Mouse (Mus musculus) G1E (cell line): ENCODE measurements around the gene Glis2. TPM values are rescaled to one million over a fixed set of nuclear protein-coding genes. Genes with fewer than 3 reads are reported as not detected.
"Not testable (repeated sequence)": the region's sequence is repeated elsewhere in the genome, so short reads cannot be mapped to it uniquely, and the experiment has no call there.

Experiments used
- ATAC-seq: 2 replicates; pipeline ENCODE4 v1.8.0; 2016; ENCODE audit warnings: mild to moderate bottlenecking; ENCODE audit not compliant: insufficient number of reproducible peaks, poor library complexity, low FRiP score, severe bottlenecking; ENCODE audit errors: extremely low read depth
- DNase-seq: peaks from one replicate; pipeline ENCODE4 v3.0.0; 2012; ENCODE audit warnings: low spot score
- H3K27me3 ChIP-seq: 2 replicates; pipeline ENCODE4 v1.6.1; 2012; ENCODE audit warnings: mild to moderate bottlenecking, low read length, inconsistent platforms; ENCODE audit not compliant: insufficient read depth
- H3K36me3 ChIP-seq: replicated peaks from 2 replicates; pipeline ENCODE3; 2012; ENCODE audit warnings: mild to moderate bottlenecking, inconsistent platforms
- H3K4me1 ChIP-seq: 2 replicates; pipeline ENCODE4 v1.6.1; 2012; ENCODE audit warnings: low read depth, low read length, inconsistent platforms, mixed read lengths; ENCODE audit not compliant: insufficient read depth
- H3K4me3 ChIP-seq: 2 replicates; pipeline ENCODE4 v1.5.1; 2012; ENCODE audit warnings: low read depth, mild to moderate bottlenecking, inconsistent platforms, low read length, moderate library complexity, mixed read lengths
- H3K9me3 ChIP-seq: replicated peaks from 2 replicates; pipeline ENCODE4 v1.6.1; 2012; ENCODE audit warnings: inconsistent platforms
- CTCF ChIP-seq: IDR thresholded peaks from 2 replicates; pipeline ENCODE4 v1.5.1; 2012; ENCODE audit warnings: low read depth, low read length, inconsistent platforms, mixed read lengths
- GATA1 ChIP-seq: IDR thresholded peaks from 2 replicates; pipeline ENCODE4 v1.6.1; 2012; ENCODE audit warnings: borderline replicate concordance, low read length, inconsistent platforms, mixed read lengths
- GATA2 ChIP-seq: IDR thresholded peaks from 2 replicates; pipeline ENCODE4 v1.6.1; 2012; ENCODE audit warnings: low read depth, low read length, inconsistent platforms, borderline replicate concordance
- POLR2AphosphoS5 ChIP-seq: IDR thresholded peaks from 2 replicates; pipeline ENCODE4 v1.6.1; 2012; ENCODE audit warnings: low read depth, low read length, inconsistent platforms; ENCODE audit not compliant: insufficient replicate concordance
- TAL1 ChIP-seq: conservative IDR thresholded peaks from 2 replicates; pipeline ENCODE4 v1.6.1; 2012; ENCODE audit warnings: low read depth, low read length, inconsistent platforms, mixed read lengths
- polyA plus RNA-seq: library from polyadenylated mRNA; stranded (reverse); fragments of >175 nt; gene quantifications from 2 replicates; pipeline ENCODE4 v1.2.3, GENCODE M21; 2012
- total RNA-seq, 2 experiments: library from RNA; stranded (forward) in 1 of 2; stranded (reverse) in 1 of 2; fragments of 200-1000 nt in 1 of 2; fragments of >200 nt in 1 of 2; fragmentation: Nextera tagmentation in 1 of 2; gene quantifications; 2 replicates each; pipeline ENCODE4 v1.2.3; 2014 to 2017

Gene Glis2
- total and polyA plus RNA-seq, 3 experiments, result 1.0 to 2.8 (median 2.6) TPM

- TF ChIP-seq TAL1 (no peak), CTCF (no peak), GATA1 (no peak), GATA2 (no peak), POLR2AphosphoS5 (no peak)
- ATAC-seq (no peak), DNase-seq (no peak)
- Histone ChIP-seq H3K36me3 (no peaks in the 10 kb centered on the region), H3K4me3 (no peak overlapping the region), H3K4me1 (peaks cover 10% of the 10 kb centered on the region), H3K27me3 (peaks cover 34% of the 10 kb centered on the region), H3K9me3 (no peaks in the 10 kb centered on the region)
Measured at GRCm38 (mm10) chr16:4576873-4577272, 17.6 kb upstream of the Glis2 start.

DNA sequence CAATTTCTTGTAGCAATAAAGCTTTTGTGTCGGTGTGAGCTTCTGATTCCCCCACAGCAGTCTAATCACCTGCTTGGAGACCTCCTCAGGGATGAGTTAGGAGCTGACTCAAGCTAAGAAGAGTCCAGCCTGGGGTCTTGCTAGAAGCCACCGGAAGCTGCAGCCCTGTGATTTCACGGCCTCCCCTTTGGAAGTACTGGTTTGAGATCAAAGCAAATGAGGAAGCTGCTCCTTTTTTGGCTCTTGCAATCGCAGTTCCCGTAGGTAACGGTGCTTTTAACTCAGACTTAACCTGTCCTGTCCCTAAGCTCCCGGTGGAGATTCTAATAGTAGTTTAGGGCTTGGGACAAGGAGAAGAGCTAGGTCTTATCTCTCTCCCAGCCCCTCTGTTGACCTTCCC is 15.9 kb upstream of the Glis2 start:
- Histone ChIP-seq H3K4me1 (peaks cover 18% of the 10 kb centered on the region), H3K9me3 (no peaks in the 10 kb centered on the region)
- ATAC-seq, result no peak

DNA sequence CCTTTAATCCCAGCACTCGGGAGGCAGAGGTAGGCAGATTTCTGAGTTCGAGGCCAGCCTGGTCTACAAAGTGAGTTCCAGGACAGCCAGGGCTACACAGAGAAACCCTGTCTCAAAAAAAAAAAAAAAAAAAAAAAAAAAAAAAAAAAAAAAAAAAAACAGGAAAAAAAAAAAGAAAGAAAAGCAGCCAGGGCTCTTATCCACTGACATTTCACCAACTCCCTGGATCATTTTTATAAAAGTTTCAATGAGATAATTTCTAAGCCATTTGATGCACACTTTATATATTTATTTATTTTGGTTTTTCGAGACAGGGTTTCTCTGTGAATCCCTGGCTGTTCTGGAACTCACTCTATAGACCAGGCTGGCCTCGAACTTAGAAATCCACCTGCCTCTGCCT is 13.3 kb upstream of the Glis2 start:
- H3K9me3 ChIP-seq, H3K36me3 ChIP-seq, H3K4me3 ChIP-seq, ATAC-seq, DNase-seq: not testable (repeated sequence)
- Histone ChIP-seq H3K4me1 (peaks cover 39% of the 10 kb centered on the region), H3K27me3 (peaks cover 16% of the 10 kb centered on the region)

More for the DNA sequence above, 15.9 kb upstream of the Glis2 start:
- H3K4me3 ChIP-seq, result no peak overlapping the region
- H3K36me3 ChIP-seq, result no peaks in the 10 kb centered on the region
- H3K27me3 ChIP-seq, result peaks cover 26% of the 10 kb centered on the region
- DNase-seq, result no peak
- TF ChIP-seq GATA2 (no peak), GATA1 (no peak), CTCF (no peak), POLR2AphosphoS5 (no peak), TAL1 (no peak)

GRCm38 (mm10) chr16:4583807-4584206 is 10.7 kb upstream of the Glis2 start:
- peaks cover 5% of the 10 kb centered on the region for H3K27me3 ChIP-seq
- TF ChIP-seq TAL1 (no peak), CTCF (no peak), POLR2AphosphoS5 (no peak), GATA2 (no peak), GATA1 (no peak)
- DNase-seq (no peak), ATAC-seq (peak; percentile 32)
- peak overlapping the region; percentile 1; the same call in 1 of the 2 replicates for H3K4me3 ChIP-seq
- H3K4me1 ChIP-seq, result peaks cover 47% of the 10 kb centered on the region
- H3K36me3 ChIP-seq, result no peaks in the 10 kb centered on the region
- H3K9me3 ChIP-seq, result no peaks in the 10 kb centered on the region

GRCm38 (mm10) chr16:4584438-4584837 is 10.1 kb upstream of the Glis2 start:
- Histone ChIP-seq H3K4me1 (peaks cover 44% of the 10 kb centered on the region), H3K36me3 (no peaks in the 10 kb centered on the region), H3K9me3 (no peaks in the 10 kb centered on the region), H3K4me3 (no peak overlapping the region; the same call in 1 of the 2 replicates), H3K27me3 (no peaks in the 10 kb centered on the region)
- DNase-seq (no peak), ATAC-seq (no peak)
- no peak for TF ChIP-seq CTCF
- TF ChIP-seq POLR2AphosphoS5, result no peak
- no peak for TF ChIP-seq GATA2
- TF ChIP-seq GATA1, result no peak
- no peak for TF ChIP-seq TAL1

- no peaks in the 10 kb centered on the region for H3K36me3 ChIP-seq
- TF ChIP-seq GATA2, result no peak
- TF ChIP-seq GATA1, result no peak
- TF ChIP-seq TAL1, result no peak
- TF ChIP-seq CTCF, result no peak
- TF ChIP-seq POLR2AphosphoS5, result no peak
- peak overlapping the region; percentile 71 for H3K4me3 ChIP-seq
- ATAC-seq, result no peak
- peaks cover 44% of the 10 kb centered on the region for H3K4me1 ChIP-seq
- peaks cover 4% of the 10 kb centered on the region; the same call in 1 of the 2 replicates for H3K27me3 ChIP-seq
- no peak for DNase-seq
- H3K9me3 ChIP-seq, result no peaks in the 10 kb centered on the region
Measured at GRCm38 (mm10) chr16:4585642-4586530, 8.6 kb upstream of the Glis2 start.
